Mouse (Mus musculus): ENCODE data around the gene Cfap65.

Gene Cfap65

GRCm38 (mm10) chr1:74935402-74935801 is at the start of gene Cfap65:
TSS of gene Cfap65 (minus strand) at chr1:74935599.
- 2% methylated on average over 18 of the region's 18 CpGs for WGBS

DNA sequence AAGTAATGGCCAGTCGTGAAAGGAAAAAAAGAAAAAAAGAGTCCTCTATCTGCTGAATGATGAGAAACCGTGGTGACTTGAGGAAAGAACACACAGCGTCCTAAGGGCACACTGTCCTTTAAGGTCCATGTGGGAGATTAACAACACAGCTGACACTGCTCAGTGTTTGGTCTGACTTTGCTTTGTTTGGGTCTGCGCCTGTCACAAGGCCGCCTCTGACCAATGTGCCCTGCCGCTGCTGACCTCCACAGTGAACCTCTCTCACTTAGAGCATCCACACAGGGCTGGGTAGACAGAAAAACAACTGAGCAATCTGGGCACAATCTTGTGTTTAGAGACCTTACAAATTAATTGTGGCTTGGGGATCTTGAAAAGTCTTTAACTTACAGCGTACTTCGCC is 41.6 kb upstream of the Cfap65 start:
- 92% methylated on average over 8 of the region's 8 CpGs for WGBS

DNA sequence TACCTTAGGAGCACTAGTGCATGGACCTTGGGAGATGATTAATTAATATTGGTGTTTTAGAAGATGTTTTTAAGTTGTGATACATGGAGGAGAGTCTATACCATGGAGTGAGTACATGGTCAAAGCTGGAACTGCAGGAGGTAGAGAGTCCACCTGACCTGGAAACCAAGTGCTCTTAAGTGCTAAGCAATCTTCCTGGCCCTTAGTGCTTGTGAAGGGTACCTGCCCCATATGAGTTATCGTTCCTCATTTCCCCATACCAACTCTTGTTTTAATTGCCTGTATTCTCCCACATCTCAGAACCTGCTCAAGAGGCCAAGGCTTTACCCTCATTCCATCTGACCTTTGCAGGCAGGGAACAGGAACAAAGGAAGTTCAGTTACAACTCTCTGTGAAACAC is 40.5 kb upstream of the Cfap65 start:
- WGBS = 100% methylated on average over 1 of the region's 1 CpGs

- 92% methylated on average over 6 of the region's 6 CpGs for WGBS
Observed at GRCm38 (mm10) chr1:74973590-74973989, 38.2 kb upstream of the Cfap65 start.

DNA sequence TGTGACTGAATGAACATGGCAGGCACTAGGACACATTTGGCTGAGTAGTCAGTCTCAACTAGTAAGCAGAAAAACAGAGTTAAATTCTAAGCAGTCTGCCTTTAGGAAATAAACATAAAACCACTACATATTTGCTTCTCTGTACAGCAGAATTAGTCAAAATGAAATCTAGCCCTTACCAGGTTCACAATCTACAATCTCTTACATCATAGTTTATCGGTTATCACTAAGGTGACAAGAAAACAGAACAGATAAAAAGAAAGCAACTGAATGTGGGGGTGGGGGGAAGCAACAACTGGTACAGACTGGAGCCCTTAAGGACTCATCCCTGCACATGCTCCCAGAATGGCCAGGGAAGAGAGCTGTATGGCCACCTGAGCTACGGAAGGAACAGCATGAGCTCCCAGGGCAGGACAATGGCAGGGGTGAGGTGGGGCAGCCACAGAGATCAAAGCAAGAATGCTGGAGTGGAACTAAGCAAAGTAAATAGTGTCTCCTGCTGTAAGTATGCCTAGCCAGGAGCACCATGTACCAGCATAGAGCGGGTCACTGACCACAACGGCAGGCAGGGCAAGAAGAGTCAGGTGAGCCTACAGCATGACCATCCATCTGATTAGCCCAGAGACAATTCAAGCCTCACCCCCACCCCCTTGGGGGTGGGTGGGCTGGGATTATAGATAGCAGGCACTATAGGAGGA is 36.1 kb upstream of the Cfap65 start:
- WGBS = 84% methylated on average over 4 of the region's 4 CpGs

DNA sequence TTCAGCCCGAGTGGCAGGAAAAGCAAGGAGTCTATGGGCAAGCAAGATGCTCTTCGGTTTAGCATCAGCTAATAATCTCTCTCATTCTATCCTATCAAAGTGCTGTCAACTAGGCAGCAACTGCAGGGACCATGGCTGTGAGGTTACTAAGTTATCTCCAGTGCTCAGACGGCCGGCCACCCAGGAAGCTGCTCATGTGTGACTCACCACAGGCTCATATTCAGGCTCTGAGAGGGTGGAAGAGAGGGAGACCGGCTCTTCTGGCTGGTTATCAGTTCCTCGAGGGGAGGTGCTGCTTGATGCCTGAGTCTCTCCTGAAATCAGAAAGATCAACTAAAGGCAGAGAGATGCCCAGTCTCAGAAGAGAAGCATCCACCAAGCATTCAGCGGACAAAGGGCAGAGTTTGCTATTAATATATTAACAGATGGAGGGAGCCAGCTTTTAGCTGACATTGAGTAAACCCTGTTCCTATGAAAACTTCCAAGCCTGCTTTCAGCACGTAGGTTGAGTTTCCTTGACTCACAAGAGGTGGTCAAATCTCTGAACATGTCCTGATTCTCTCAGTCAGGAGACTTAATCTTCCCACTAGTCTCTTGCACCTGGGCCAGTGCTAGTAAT is 32.7 kb upstream of the Cfap65 start:
- WGBS = 80% methylated on average over 8 of the region's 8 CpGs

DNA sequence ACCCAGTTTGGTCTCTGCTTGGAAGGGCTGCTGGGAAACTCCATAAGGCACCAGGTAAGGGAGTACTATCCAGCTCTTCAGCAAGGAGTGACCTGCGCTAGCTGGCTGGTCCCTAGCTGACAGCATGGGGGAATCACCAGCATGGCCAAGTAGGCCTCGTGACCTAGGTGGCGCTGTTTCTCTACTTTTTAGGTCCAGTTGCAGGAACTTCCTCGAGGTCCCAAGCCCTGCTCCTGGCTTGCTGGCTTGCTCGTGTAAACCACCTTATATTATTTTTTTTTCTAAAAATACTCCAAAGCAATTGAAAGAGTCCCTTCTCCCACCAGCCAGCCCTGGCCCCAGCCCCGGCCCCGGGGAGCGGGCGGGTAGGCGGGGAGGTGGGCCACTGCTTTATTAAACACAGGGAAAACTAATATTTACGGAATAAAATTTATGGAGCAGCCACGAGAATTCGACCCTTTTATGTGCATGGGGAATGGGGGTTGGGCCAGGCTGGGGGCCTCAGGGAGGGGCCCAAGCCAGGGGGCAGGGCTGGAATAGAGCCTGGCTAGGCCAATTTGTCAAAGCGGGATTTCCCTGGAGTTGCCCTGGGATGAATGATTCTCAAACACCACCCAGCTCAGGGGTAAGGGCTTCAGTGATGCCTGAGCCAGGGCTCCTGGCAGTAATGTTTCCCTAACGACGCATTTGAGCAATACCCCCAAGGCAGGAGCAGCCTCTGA is 29.3 kb upstream of the Cfap65 start:
- 26% methylated on average over 16 of the region's 16 CpGs for WGBS

- 96% methylated on average over 5 of the region's 5 CpGs for WGBS
Observed at GRCm38 (mm10) chr1:74962853-74963227, 27.4 kb upstream of the Cfap65 start.

DNA sequence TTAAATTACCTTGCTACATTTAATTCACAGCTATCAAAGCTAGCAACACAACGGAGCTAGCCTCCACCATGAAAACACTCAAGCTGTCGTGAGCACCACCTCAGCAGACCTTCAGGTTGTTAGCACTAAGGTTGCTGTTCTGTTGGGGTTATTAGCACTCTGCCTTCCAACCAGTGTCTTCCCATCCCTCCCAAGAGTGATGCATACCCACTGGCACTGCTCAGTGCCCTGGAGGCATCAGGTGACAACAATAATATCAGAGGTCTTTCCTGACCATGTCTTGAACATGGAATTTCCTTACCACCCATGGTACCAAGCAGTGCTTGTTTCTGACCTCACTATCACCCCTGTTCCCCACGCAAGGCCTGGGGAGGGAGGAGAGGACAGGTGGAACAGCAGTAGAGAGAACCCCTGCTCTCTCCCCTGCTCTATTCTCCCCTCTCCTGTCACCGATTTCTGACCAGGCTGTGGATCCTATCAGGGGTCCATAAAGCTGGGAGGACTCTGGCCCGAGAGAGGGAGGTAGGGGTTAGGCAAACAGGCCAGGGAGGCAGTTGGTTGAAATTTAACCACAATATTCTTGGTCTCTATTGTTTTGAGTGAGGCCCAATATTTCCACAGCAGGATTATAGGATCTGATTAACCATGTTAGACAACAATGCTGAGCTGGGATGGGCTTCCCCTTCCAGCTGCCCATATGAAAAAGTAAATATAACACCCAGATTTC is 26.9 kb upstream of the Cfap65 start:
- WGBS = 87% methylated on average over 5 of the region's 5 CpGs

GRCm38 (mm10) chr1:74961722-74962121 is 26.3 kb upstream of the Cfap65 start:
- WGBS = 94% methylated on average over 7 of the region's 7 CpGs

GRCm38 (mm10) chr1:74960059-74960458 is 24.7 kb upstream of the Cfap65 start:
- WGBS = 86% methylated on average over 7 of the region's 7 CpGs

GRCm38 (mm10) chr1:74951556-74952210 is 16.3 kb upstream of the Cfap65 start, which contains the start of gene Ihh:
TSS of gene Ihh (minus strand) at chr1:74951672.
- 2% methylated on average over 55 of the region's 55 CpGs for WGBS

DNA sequence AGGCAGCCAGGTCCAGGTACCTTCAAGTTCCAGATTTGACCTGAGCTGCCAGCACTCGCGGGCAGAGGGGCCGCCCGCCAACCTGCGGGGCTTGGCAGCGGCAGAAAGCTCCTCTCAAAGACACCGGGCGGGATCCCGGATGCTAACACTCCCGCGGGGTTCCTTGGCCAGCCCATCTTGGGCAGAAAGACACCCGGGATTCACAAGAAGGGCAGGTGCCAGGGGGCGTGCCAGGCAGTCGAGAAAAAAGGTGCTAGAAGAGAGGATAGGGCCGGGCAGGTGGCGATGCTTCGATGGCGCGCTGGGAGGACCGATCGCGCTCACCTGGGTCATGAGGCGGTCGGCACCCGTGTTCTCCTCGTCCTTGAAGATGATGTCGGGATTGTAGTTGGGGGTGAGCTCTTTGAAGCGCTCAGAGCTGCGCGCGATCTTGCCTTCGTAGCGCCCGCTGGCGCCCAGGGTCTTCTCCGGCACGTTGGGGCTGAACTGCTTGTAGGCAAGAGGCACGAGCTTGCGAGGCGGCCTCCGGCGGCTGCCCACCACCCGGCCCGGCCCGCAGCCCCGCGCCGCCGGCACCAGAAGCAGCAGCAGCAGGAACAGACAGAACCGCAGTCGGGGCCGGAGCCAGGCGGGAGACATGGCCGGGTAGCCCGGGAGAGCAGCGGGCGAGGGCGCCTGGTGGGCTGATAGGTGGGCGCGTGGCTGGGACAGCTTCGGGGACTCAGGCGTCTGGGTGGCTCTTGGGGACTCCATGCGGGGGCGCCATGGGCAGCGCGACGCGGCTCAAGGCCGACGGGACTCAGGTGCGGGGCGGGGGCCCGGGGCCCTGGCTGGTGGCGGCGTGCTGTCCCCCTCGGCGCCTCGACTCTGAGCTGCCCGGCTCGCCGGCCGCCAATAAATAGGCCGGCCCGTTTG is 15.4 kb upstream of the Cfap65 start:
- 2% methylated on average over 83 of the region's 84 CpGs for WGBS

- 1% methylated on average over 16 of the region's 16 CpGs for WGBS
Observed at GRCm38 (mm10) chr1:74950066-74950465, 14.7 kb upstream of the Cfap65 start.

- 8% methylated on average over 24 of the region's 24 CpGs for WGBS
Observed at GRCm38 (mm10) chr1:74949666-74950050, 14.3 kb upstream of the Cfap65 start.

DNA sequence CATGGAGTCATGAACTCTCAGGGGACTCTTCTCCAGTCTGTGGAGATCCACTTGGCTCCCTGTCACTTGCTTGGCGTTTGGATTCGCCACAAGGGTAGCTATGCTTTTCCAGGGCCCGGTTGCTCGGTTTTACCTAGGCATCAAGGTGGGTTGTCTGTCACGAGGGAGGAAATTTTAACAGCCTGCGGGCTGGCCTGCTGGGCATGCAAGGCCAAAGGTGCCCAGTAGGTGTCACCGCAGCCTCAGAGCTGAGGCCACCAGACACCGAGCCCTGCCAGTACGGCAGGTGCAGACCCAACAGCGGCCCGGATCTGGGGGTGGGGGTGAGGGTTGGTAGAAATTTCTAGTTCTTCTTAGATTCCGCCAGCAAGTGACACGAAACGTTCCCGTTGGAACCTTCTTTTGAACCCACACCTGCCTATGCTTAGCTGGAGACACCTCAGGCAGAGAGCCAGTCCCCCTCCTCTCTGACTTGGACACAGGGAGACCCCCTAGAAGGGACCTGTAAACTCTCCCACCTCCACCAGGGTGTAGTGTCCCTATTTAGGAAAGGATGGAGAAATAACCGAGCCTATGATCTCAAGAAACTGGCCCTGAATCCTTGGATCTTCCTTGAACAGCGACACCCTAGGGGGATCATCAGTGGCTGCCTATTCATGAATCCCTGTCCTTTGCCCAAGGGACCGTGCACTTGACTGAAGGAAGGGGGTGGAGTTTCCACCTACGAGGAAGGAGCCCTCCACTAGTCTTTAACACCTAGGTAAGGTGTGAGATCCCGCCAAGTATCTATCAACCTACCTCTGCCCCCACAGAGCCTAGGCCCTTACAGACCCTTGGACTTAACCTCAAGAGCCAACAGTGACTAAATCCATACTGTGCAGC is 13.6 kb upstream of the Cfap65 start:
- WGBS = 8% methylated on average over 20 of the region's 20 CpGs

DNA sequence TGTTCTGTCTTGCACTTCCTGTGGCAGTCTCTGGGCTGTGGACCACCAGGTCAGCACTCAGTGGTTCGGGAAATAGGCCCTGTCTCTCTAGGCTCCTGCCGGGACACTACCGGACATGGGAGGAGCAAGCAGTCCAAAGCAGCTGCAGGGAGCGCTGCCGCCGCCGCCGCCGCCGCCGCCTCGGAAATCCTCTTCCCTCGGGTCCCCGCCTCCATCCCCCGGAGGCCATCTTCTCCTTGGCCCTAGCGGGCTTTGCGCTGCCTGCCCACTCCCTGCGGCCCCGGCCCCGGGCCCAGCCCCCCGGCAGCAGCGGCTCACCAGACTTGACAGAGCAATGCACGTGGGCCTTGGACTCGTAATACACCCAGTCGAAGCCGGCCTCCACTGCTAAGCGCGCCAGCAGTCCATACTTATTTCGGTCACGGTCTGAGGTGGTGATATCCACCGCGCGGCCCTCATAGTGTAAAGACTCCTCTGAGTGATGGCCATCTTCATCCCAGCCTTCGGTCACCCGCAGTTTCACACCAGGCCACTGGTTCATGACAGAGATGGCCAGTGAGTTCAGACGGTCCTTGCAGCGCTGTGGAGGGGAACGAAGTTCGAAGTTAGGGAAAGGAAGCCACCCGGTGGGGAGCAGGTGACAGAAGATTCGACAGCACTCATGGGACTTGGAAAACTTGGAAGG is 12.7 kb upstream of the Cfap65 start:
- WGBS = 6% methylated on average over 41 of the region's 41 CpGs

- WGBS = 76% methylated on average over 12 of the region's 12 CpGs
Observed at GRCm38 (mm10) chr1:74941651-74942360, 6.4 kb upstream of the Cfap65 start.
